Mouse (Mus musculus) frontal cortex, adult (tissue): Measurements from ENCODE around the gene Sdccag8.
A peak's percentile ranks its signal among the peaks of the same experiment; 100 is the strongest.

Source experiments
- ATAC-seq: cut with Nextera tagmentation; 2 replicates; pipeline ENCODE4 v1.9.2; 2017; ENCODE audit warnings: mild to moderate bottlenecking, moderate library complexity, mixed read lengths; ENCODE audit not compliant: low TSS enrichment

The Sdccag8 gene

GRCm38 (mm10) chr1:177010607-177011302, 196.3 kb downstream of the Sdccag8 start:
- ATAC-seq: 0 out of 2 replicates have a peak, but pooled peaks have one; percentile 2

- ATAC-seq: no peak
These were observed 197.2 kb downstream of the Sdccag8 start for GRCm38 (mm10) chr1:177011688-177012087.

- ATAC-seq: no peak
These were observed 198.3 kb downstream of the Sdccag8 start for GRCm38 (mm10) chr1:177012774-177013173.

- ATAC-seq: no peak
These were observed 198.9 kb downstream of the Sdccag8 start for GRCm38 (mm10) chr1:177013313-177013712.

GRCm38 (mm10) chr1:177013776-177014175, 199.3 kb downstream of the Sdccag8 start:
- no peak for ATAC-seq

- peak; percentile 26 for ATAC-seq
These were observed 199.9 kb downstream of the Sdccag8 start for GRCm38 (mm10) chr1:177014346-177014745.

- no peak for ATAC-seq
These were observed 200.5 kb downstream of the Sdccag8 start for GRCm38 (mm10) chr1:177014921-177015439.

GRCm38 (mm10) chr1:177015917-177016316, 201.5 kb downstream of the Sdccag8 start:
- no peak for ATAC-seq

- ATAC-seq: no peak
These were observed 202.3 kb downstream of the Sdccag8 start for GRCm38 (mm10) chr1:177016729-177017128.

- no peak for ATAC-seq
These were observed 204.3 kb downstream of the Sdccag8 start for GRCm38 (mm10) chr1:177018750-177019149.

- ATAC-seq: no peak
These were observed 205.2 kb downstream of the Sdccag8 start for GRCm38 (mm10) chr1:177019668-177020067.

- ATAC-seq: peak; percentile 22; the same call in 1 of the 2 replicates
These were observed 208.3 kb downstream of the Sdccag8 start for GRCm38 (mm10) chr1:177022751-177023150.

GRCm38 (mm10) chr1:177027706-177028105, 213.2 kb downstream of the Sdccag8 start:
- peak; percentile 32; the same call in 1 of the 2 replicates for ATAC-seq

- ATAC-seq: no peak
These were observed 214.6 kb downstream of the Sdccag8 start for GRCm38 (mm10) chr1:177029032-177029431.

GRCm38 (mm10) chr1:177030669-177031068, 216.2 kb downstream of the Sdccag8 start:
- ATAC-seq: no peak

- peak; percentile 64; the same call in 1 of the 2 replicates for ATAC-seq
These were observed 216.7 kb downstream of the Sdccag8 start for GRCm38 (mm10) chr1:177031196-177031595.

GRCm38 (mm10) chr1:177032233-177032632, 217.8 kb downstream of the Sdccag8 start:
- no peak for ATAC-seq

- 0 out of 2 replicates have a peak, but pooled peaks have one; percentile 25 for ATAC-seq
These were observed 221.0 kb downstream of the Sdccag8 start for GRCm38 (mm10) chr1:177035460-177035859.

GRCm38 (mm10) chr1:177038383-177038782, 223.9 kb downstream of the Sdccag8 start:
- ATAC-seq: no peak

GRCm38 (mm10) chr1:177039093-177039674, 224.7 kb downstream of the Sdccag8 start:
- no peak; the same call in 1 of the 2 replicates for ATAC-seq

GRCm38 (mm10) chr1:177040058-177040457, 225.6 kb downstream of the Sdccag8 start:
- ATAC-seq: no peak

GRCm38 (mm10) chr1:177045885-177046284, 231.4 kb downstream of the Sdccag8 start:
- no peak for ATAC-seq

GRCm38 (mm10) chr1:177046963-177047362, 232.5 kb downstream of the Sdccag8 start:
- ATAC-seq: no peak
